Mouse (Mus musculus) yolk sac, embryonic 10.5 days (tissue): Measurements from ENCODE around the gene Gm47995.

ENCODE experiments used
- DNase-seq: peaks from one replicate; pipeline ENCODE4 v3.0.0-alpha.2; 2017; ENCODE audit warnings: low spot score

Gene Gm47995

DNA sequence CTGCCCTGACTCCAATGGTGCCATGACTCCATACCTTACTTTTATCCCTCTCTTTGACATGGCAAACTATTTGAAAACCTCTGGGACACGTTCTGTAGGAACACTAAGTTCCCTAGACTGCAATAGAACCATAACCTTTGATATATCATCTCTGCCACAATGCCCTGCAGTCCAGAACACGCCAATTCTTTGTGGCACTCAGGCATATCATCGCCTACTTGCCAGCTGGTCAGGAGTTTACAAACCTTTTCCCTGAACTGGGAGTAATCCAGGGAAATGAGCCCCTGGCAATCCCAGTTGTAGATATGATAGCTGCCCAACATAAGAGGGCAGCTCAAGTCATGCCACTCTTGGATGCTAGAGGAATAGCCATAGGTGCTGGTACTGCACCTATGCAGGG lies 34.1 kb downstream of the Gm47995 start:
- DNase-seq: no peak

DNA sequence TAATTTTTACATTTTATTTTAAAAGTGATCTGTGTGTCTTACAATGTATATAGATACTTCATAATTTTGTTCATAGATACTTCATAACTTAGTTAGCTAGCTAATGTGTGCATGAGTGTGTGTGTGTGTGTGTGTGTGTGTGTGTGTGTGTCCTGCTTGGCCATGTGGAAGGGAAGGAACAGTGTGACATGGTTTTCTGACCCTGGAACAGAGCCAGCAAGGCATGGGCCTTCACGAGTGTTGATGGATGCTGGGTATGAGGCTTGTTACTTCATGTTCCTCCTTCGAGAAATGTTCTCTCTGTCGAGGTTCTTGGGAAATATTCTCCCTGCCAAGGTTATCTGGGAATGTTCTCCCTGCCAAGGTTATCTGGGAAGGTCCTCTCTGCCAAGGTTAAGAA lies 35.5 kb downstream of the Gm47995 start:
- DNase-seq: no peak

DNA sequence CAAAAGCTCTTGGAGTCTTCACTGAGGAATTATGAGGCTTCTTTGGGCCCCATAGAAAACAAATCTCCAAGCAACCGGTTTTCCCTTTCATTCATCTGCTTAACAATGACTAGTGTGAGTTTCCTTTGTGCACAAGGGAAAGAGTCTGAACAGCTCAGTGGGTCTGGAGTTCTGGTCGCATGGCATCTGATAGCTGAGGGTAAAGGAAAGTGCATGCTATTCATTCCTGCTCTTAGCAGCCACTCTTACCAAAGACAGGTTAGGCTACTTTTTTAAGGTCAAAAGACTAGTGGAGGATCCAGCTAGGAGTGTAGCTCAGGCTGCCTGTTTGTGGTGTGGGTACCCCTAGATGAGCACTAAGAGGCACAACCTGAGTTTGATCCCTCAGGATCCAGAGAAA lies 37.3 kb downstream of the Gm47995 start:
- DNase-seq: no peak

DNA sequence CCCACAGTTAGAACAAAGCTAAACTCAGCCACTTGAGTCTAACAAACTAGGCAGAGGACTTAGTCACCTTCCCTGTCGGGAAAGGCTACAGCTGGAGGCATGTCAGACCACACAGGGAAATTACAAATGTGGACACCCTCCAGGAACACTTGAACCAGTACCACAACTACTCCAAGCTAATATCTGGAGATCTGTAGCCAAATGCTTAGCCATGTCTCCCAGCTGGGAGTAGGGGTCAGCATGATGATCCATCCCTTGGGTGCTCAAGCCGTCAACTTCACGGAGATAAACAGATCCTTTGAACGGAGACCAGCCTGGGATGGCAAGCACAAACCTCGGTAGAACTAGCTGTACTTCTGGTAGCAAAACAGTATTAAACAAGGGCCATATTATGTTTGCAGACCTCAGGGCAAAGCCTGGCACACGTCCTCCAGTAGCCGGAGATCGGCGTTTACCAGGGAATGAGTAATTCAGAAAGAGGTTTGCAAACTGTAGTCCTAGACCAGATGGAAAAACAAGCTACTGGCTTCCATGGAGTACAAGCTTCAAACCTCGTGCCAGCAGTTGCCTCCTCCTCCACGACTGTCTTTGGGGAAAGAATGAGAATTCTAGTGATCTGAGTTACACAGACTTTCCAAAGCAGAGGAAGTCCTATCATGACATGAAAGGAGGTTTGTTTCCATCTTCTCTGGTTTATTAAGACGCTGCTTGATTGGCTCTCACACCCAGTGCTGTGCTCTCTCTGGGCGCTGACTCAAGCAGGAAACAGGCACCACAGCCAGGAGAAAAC lies 38.1 kb downstream of the Gm47995 start:
- DNase-seq: no peak

DNA sequence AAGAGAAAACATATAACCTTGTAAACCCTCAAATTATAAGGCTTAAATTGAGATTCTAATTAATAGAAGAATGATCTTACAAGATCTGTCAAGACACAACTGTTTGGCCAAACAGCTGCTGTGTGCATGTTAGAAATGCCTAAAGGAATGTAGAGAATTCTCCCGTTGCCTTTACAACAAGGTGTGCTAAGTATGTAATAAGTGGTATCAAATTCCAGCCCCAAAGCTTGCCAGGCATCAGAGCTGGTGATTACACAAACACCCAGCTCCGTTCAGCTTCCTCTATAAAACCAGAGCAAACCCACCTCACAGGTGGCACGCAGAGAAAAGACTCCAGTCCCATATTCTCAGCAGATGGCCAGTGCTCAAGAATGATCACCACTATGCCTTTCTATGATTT lies 39.5 kb downstream of the Gm47995 start:
- DNase-seq: no peak

DNA sequence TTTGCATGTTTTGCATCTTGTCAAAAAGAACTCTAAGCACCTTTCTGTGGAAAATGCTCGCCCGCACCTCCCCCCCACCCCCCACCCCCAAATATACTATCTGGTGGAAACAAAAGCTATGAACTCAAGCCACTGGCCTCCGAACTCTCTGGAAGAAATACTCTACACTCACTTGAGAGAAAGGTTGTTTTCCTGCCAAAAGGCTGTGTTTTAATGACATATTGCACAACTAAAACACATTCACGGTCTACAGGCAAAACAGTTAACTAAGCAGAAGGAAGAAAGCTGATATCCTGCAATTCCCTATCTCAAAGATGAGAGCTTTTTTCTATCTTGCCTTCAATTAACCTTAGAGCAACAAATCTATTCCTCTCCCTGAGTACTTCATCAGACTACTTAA lies 45.1 kb downstream of the Gm47995 start:
- no peak for DNase-seq

DNA sequence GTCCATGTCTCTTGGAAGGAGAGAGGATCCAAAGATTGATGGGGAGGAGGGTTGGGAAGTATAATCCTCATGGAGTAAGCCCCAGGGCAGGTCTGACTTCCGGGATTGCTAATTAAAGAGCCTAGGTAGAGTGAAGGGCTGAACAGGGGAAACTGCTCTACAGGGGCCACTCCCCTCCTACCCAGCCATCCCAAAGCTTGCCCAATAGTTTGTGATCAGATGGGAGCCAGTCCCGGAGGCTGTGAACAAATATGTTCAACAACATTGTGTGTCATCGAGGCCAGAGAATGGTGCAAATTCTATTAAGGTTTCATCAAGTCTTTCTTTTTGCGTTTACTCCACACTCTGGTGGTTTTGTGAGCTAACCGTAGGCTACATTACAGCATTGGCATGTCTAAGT lies 45.8 kb downstream of the Gm47995 start:
- DNase-seq: no peak

DNA sequence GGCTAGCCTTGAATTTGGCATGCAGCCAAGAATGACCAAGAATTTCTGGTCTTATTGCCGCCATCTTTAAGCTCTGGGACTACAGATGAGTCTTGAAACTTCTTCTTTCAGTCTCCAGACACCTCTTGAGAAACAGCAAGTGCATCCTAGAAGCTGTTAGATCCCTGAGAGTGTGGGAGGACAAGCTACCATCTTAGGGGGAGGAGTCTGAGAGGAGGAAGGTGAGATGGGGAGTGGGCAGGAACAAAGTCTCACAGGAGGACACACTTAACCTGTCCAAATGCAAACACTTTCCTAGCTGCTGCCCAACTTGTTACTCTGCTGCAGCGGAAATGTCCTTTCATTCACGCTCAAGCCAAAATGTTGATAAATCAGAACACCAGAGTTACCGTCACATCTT lies 46.5 kb downstream of the Gm47995 start:
- no peak for DNase-seq

DNA sequence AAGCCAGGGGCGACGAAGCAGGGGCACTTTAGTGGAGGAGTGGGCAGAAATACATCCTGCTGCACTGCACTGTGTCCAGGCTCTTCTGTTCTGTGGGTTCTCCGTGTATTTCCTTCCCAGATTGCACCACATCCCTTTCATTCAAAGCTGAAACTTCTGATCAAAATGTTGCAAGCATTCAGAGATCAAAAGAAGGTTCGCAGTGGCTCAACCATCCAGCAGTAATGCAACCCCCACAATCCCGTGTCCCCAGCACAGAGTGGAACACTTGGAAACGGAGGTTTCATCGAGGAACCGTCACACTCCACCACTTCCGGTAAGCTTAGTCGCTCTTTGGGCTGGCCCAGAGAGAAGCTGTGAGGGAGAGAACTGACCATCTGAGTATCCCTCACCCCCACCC lies 46.9 kb downstream of the Gm47995 start:
- DNase-seq: no peak

DNA sequence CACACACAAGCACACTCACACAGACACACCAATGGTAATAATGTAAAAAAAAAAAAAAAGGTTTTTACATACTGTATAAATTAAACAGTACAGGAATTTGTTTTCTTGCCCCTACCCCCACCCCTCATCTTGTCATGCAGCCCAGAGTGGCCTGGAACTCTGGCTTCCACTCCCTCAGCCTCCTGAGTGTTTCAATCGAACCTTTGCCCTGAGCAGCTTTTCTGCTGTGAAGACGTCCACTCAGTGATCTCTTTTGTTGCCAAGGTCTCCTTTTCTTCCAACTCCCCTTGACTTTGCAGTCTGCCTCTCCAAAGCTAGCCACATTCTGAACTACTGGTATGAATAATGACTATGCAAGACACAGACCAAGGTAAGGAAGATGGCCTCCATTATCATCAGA lies 47.6 kb downstream of the Gm47995 start:
- no peak for DNase-seq
